Mouse (Mus musculus): ENCODE results near the gene Prkca.

Gene Prkca

GRCm38 (mm10) chr11:108210749-108211148, 133.0 kb downstream of the Prkca start:
- no peak for DNase-seq (ENCODE audit: low spot score)

- DNase-seq (ENCODE audit: low spot score): no peak
These were observed 137.1 kb downstream of the Prkca start for GRCm38 (mm10) chr11:108206602-108207001.

- DNase-seq (ENCODE audit: low spot score): no peak
These were observed 138.9 kb downstream of the Prkca start for GRCm38 (mm10) chr11:108204895-108205248.

- no peak for DNase-seq (ENCODE audit: low spot score)
These were observed 139.4 kb downstream of the Prkca start for GRCm38 (mm10) chr11:108204202-108204894.

GRCm38 (mm10) chr11:108202835-108203234, 140.9 kb downstream of the Prkca start:
- no peak for DNase-seq (ENCODE audit: low spot score)

GRCm38 (mm10) chr11:108200679-108201586, 142.8 kb downstream of the Prkca start:
- no peak for DNase-seq (ENCODE audit: low spot score)

- DNase-seq (ENCODE audit: low spot score): no peak
These were observed 144.2 kb downstream of the Prkca start for GRCm38 (mm10) chr11:108199429-108199985.

- DNase-seq (ENCODE audit: low spot score): no peak
These were observed 145.1 kb downstream of the Prkca start for GRCm38 (mm10) chr11:108198592-108198991.

- DNase-seq (ENCODE audit: low spot score): no peak
These were observed 146.1 kb downstream of the Prkca start for GRCm38 (mm10) chr11:108197427-108198218.

GRCm38 (mm10) chr11:108196796-108197195, 146.9 kb downstream of the Prkca start:
- no peak for DNase-seq (ENCODE audit: low spot score)

- DNase-seq (ENCODE audit: low spot score): no peak
These were observed 153.4 kb downstream of the Prkca start for GRCm38 (mm10) chr11:108190298-108190697.

- DNase-seq (ENCODE audit: low spot score): no peak
These were observed 154.4 kb downstream of the Prkca start for GRCm38 (mm10) chr11:108189362-108189761.

- no peak for DNase-seq (ENCODE audit: low spot score)
These were observed 161.3 kb downstream of the Prkca start for GRCm38 (mm10) chr11:108182421-108182820.

GRCm38 (mm10) chr11:108181012-108181713, 162.6 kb downstream of the Prkca start:
- no peak for DNase-seq (ENCODE audit: low spot score)

- DNase-seq (ENCODE audit: low spot score): no peak
These were observed 164.9 kb downstream of the Prkca start for GRCm38 (mm10) chr11:108178802-108179201.

GRCm38 (mm10) chr11:108178258-108178657, 165.5 kb downstream of the Prkca start:
- DNase-seq (ENCODE audit: low spot score): no peak

GRCm38 (mm10) chr11:108176715-108177114, 167.0 kb downstream of the Prkca start:
- DNase-seq (ENCODE audit: low spot score): no peak

- no peak for DNase-seq (ENCODE audit: low spot score)
These were observed 171.8 kb downstream of the Prkca start for GRCm38 (mm10) chr11:108171917-108172316.

- DNase-seq (ENCODE audit: low spot score): no peak
These were observed 172.5 kb downstream of the Prkca start for GRCm38 (mm10) chr11:108171260-108171659.

GRCm38 (mm10) chr11:108170107-108170506, 173.6 kb downstream of the Prkca start:
- DNase-seq (ENCODE audit: low spot score): no peak

- no peak for DNase-seq (ENCODE audit: low spot score)
These were observed 178.0 kb downstream of the Prkca start for GRCm38 (mm10) chr11:108165725-108166124.

Measured in urinary bladder, postnatal 25 days (tissue).